In genomic region chr17:78286021-78286420, GRCm38 (mm10) we compare ENCODE assay signal across 16 mouse cellular contexts.
"Had no signal": no experiment of that assay in that cellular context is flagged by ENCODE, and none has a peak within 500 bp of the region (broad histone marks: within the 10 kb centered on the region; RNA-seq: fewer than 3 reads in every experiment).

No protein-coding gene starts in this region.

- DNase-seq: retina, postnatal 1 day; right cerebral cortex, adult 18-20 months; right cerebral cortex, postnatal 14 days; right cerebral cortex, postnatal 25 days; right cerebral cortex, postnatal 4 days; spleen, adult 18-20 months; thymus, adult 18-20 months; thymus, adult 2 months; thymus, postnatal 14 days; thymus, postnatal 25 days; thymus, postnatal 36 days; thymus, postnatal 4 days had no signal

- H3K36me3 ChIP-seq: neural tube, embryonic 15.5 days had no signal

- H3K9ac ChIP-seq: neural tube, embryonic 13.5 days; neural tube, embryonic 15.5 days; stomach, embryonic 15.5 days had no signal

- H3K9me3 ChIP-seq: neural tube, embryonic 13.5 days; neural tube, embryonic 15.5 days; stomach, embryonic 15.5 days had no signal

- H3K4me3 ChIP-seq: neural tube, embryonic 13.5 days; neural tube, embryonic 15.5 days; stomach, embryonic 15.5 days had no signal

- H3K4me2 ChIP-seq: neural tube, embryonic 13.5 days; neural tube, embryonic 15.5 days; stomach, embryonic 15.5 days had no signal

- H3K27ac ChIP-seq: neural tube, embryonic 13.5 days; neural tube, embryonic 15.5 days; stomach, embryonic 15.5 days; stomach, postnatal 0 days had no signal

- H3K27me3 ChIP-seq: neural tube, embryonic 13.5 days; neural tube, embryonic 15.5 days; stomach, embryonic 15.5 days had no signal
